Comparison of ENCODE assay signal across 8 mouse cellular contexts in genomic region chr3:89087338-89088110, GRCm38 (mm10). TPM values are rescaled to one million over a fixed set of nuclear protein-coding genes. Genes with fewer than 3 reads are reported as not detected.
DNase-seq lines count a peak whose midpoint lies in the region; ATAC-seq and TF ChIP-seq lines count a peak whose summit lies in the region.

No protein-coding gene starts in this region.

- peaks cover 7% of the 10 kb centered on the region; the same call in 1 of the 2 replicates for H3K27me3 ChIP-seq in intestine, embryonic 15.5 days (replicated peaks)
- H3K27me3 ChIP-seq in limb, embryonic 11.5 days (ENCODE audit: control insufficient read depth, insufficient read depth, low read length) = peaks cover 13% of the 10 kb centered on the region
- no peaks in the 10 kb centered on the region for H3K27me3 ChIP-seq in midbrain, postnatal 0 days (ENCODE audit: insufficient read depth, low read length)

- peak overlapping the region; percentile 0; the same call in 1 of the 2 replicates for H3K9ac ChIP-seq in intestine, embryonic 15.5 days
- H3K9ac ChIP-seq in limb, embryonic 11.5 days (ENCODE audit: low read length) = 0 out of 2 replicates have a peak overlapping the region, but pooled peaks have one; percentile 1
- H3K9ac ChIP-seq in midbrain, postnatal 0 days (replicated peaks; ENCODE audit: low read length, poor library complexity, severe bottlenecking) = no peak overlapping the region

- H3K36me3 ChIP-seq in intestine, embryonic 15.5 days = no peaks in the 10 kb centered on the region; the same call in 1 of the 2 replicates
- no peaks in the 10 kb centered on the region for H3K36me3 ChIP-seq in limb, embryonic 11.5 days (ENCODE audit: control insufficient read depth, insufficient read depth, low read length)
- peaks cover 37% of the 10 kb centered on the region for H3K36me3 ChIP-seq in midbrain, postnatal 0 days (ENCODE audit: insufficient read depth, low read length)

- no peaks in the 10 kb centered on the region for H3K9me3 ChIP-seq in intestine, embryonic 15.5 days
- H3K9me3 ChIP-seq in limb, embryonic 11.5 days (ENCODE audit: control insufficient read depth, low read length) = no peaks in the 10 kb centered on the region
- H3K9me3 ChIP-seq in midbrain, postnatal 0 days (ENCODE audit: low read length) = no peaks in the 10 kb centered on the region

- ATAC-seq in CD4-positive, CD25-positive, alpha-beta regulatory T cell, adult 4 months = no peak
- ATAC-seq in intestine, embryonic 15.5 days = no peak
- ATAC-seq in limb, embryonic 11.5 days (ENCODE audit: insufficient number of reproducible peaks, low FRiP score, low TSS enrichment, low read depth) = no peak
- no peak for ATAC-seq in midbrain, postnatal 0 days (ENCODE audit: low FRiP score)

- H3K4me3 ChIP-seq in intestine, embryonic 15.5 days (replicated peaks) = 0 out of 2 replicates have a peak overlapping the region, but pooled peaks have one; percentile 0
- H3K4me3 ChIP-seq in limb, embryonic 11.5 days (ENCODE audit: low read depth, low read length) = no peak overlapping the region
- no peak overlapping the region for H3K4me3 ChIP-seq in midbrain, postnatal 0 days (ENCODE audit: low read depth, low read length)

- TF ChIP-seq CTCF in midbrain, postnatal 0 days (IDR thresholded peaks at IDR 0.05) = peak; percentile 81

- DNase-seq in CD4-positive, CD25-positive, alpha-beta regulatory T cell, adult 2 months (ENCODE audit: low read depth, low spot score) = peak; percentile 91
- DNase-seq in c-Kit-positive CD71-positive TER-119-negative erythroid progenitor cells, embryonic 14.5 days (ENCODE audit: low read depth) = peak; percentile 88
- peak; percentile 76 to 82 for DNase-seq in frontal cortex, postnatal 36 days (ENCODE audit: low spot score in 2 of 2)
- peak; percentile 89 for DNase-seq in limb, embryonic 11.5 days (ENCODE audit: low spot score)
- peak; percentile 85 for DNase-seq in midbrain, postnatal 0 days (ENCODE audit: low spot score)
- peak; percentile 86 to 97 for DNase-seq in spleen, postnatal 4 days (ENCODE audit: low spot score in 2 of 2)

- H3K4me1 ChIP-seq in intestine, embryonic 15.5 days (replicated peaks) = peaks cover 31% of the 10 kb centered on the region
- peaks cover 25% of the 10 kb centered on the region for H3K4me1 ChIP-seq in limb, embryonic 11.5 days (ENCODE audit: control insufficient read depth, insufficient read depth, low read length)
- peaks cover 9% of the 10 kb centered on the region; the same call in 1 of the 2 replicates for H3K4me1 ChIP-seq in midbrain, postnatal 0 days (ENCODE audit: insufficient read depth, low read length)

- peak overlapping the region; percentile 96 for H3K4me2 ChIP-seq in intestine, embryonic 15.5 days (replicated peaks)
- peak overlapping the region; percentile 3; the same call in 1 of the 2 replicates for H3K4me2 ChIP-seq in limb, embryonic 11.5 days (ENCODE audit: low read depth, severe bottlenecking)
- H3K4me2 ChIP-seq in midbrain, postnatal 0 days (ENCODE audit: low read depth, low read length, poor library complexity, severe bottlenecking) = no peak overlapping the region

- H3K27ac ChIP-seq in intestine, embryonic 15.5 days = no peak overlapping the region
- H3K27ac ChIP-seq in limb, embryonic 11.5 days (replicated peaks; ENCODE audit: low read depth, low read length) = no peak overlapping the region
- H3K27ac ChIP-seq in midbrain, postnatal 0 days (ENCODE audit: low read depth, low read length) = no peak overlapping the region

- 25% methylated on average over 21 of the region's 21 CpGs for WGBS in intestine, embryonic 15.5 days
- 26% methylated on average over 21 of the region's 21 CpGs for WGBS in limb, embryonic 11.5 days
- WGBS in midbrain, postnatal 0 days = 29% methylated on average over 21 of the region's 21 CpGs

RNA-seq across cellular contexts. Expression of gene Rusc1, which starts 5.6 kb away (rescaled TPM):
- polyA plus RNA-seq in CD4-positive, CD25-positive, alpha-beta regulatory T cell, adult 4 months (2017; shearing (Covaris generic)) = 100 to 1,000 TPM in 1 of 2 experiments, 10 to 100 TPM in 1; 62.1 to 106 TPM
- 25.6 and 26.6 TPM in 2 replicates for polyA plus RNA-seq in intestine, embryonic 15.5 days (2015; fragmentation: Nextera tagmentation; extraction: Ambion mirVana)
- 13.8 TPM in 2 replicates for polyA plus RNA-seq in limb, embryonic 11.5 days (2014; fragmentation: Nextera tagmentation; extraction: Ambion mirVana)
- total RNA-seq in midbrain, postnatal 0 days (2014; rRNA removed) = 177 and 187 TPM in 2 replicates
- 103 and 107 TPM in 2 replicates for polyA plus RNA-seq in midbrain, postnatal 0 days (2015; fragmentation: Nextera tagmentation; extraction: Ambion mirVana)

RNA-seq across cellular contexts. Expression of gene Gm43738, which starts 13.4 kb away (rescaled TPM):
- not detected for polyA plus RNA-seq in CD4-positive, CD25-positive, alpha-beta regulatory T cell, adult 4 months (2017; shearing (Covaris generic))
- 0.08 TPM in 1 of 2 replicates, not detected in the other for polyA plus RNA-seq in intestine, embryonic 15.5 days (2015; fragmentation: Nextera tagmentation; extraction: Ambion mirVana)
- polyA plus RNA-seq in limb, embryonic 11.5 days (2014; fragmentation: Nextera tagmentation; extraction: Ambion mirVana) = not detected in 2 replicates
- not detected in 2 replicates for total RNA-seq in midbrain, postnatal 0 days (2014; rRNA removed)
- polyA plus RNA-seq in midbrain, postnatal 0 days (2015; fragmentation: Nextera tagmentation; extraction: Ambion mirVana) = not detected in 2 replicates

RNA-seq across cellular contexts. Expression of gene Fdps, which starts 14.2 kb away (rescaled TPM):
- polyA plus RNA-seq in CD4-positive, CD25-positive, alpha-beta regulatory T cell, adult 4 months (2017; shearing (Covaris generic)) = 10 to 100 TPM; 63.1 to 97.7 TPM
- 481 and 531 TPM in 2 replicates for polyA plus RNA-seq in intestine, embryonic 15.5 days (2015; fragmentation: Nextera tagmentation; extraction: Ambion mirVana)
- polyA plus RNA-seq in limb, embryonic 11.5 days (2014; fragmentation: Nextera tagmentation; extraction: Ambion mirVana) = 315 and 326 TPM in 2 replicates
- 382 and 401 TPM in 2 replicates for total RNA-seq in midbrain, postnatal 0 days (2014; rRNA removed)
- 407 and 423 TPM in 2 replicates for polyA plus RNA-seq in midbrain, postnatal 0 days (2015; fragmentation: Nextera tagmentation; extraction: Ambion mirVana)

RNA-seq across cellular contexts. Expression of gene Pklr, which starts 48.4 kb away (rescaled TPM):
- not detected for polyA plus RNA-seq in CD4-positive, CD25-positive, alpha-beta regulatory T cell, adult 4 months (2017; shearing (Covaris generic))
- 58.8 and 74.1 TPM in 2 replicates for polyA plus RNA-seq in intestine, embryonic 15.5 days (2015; fragmentation: Nextera tagmentation; extraction: Ambion mirVana)
- polyA plus RNA-seq in limb, embryonic 11.5 days (2014; fragmentation: Nextera tagmentation; extraction: Ambion mirVana) = 1.2 and 1.6 TPM in 2 replicates
- 0.47 TPM in 1 of 2 replicates, not detected in the other for total RNA-seq in midbrain, postnatal 0 days (2014; rRNA removed)
- polyA plus RNA-seq in midbrain, postnatal 0 days (2015; fragmentation: Nextera tagmentation; extraction: Ambion mirVana) = 0.05 and 0.10 TPM in 2 replicates
